Mouse (Mus musculus) heart, adult 2 months (tissue): ENCODE measurements around the gene Apba2. TPM values are rescaled to one million over a fixed set of nuclear protein-coding genes. Genes with fewer than 3 reads are reported as not detected.

Experiments used
- DNase-seq, 2 experiments: peaks; one replicate each; pipeline ENCODE4 v3.0.0; 2021
- H3K27ac ChIP-seq: fragments of 200-600 bp; 2 replicates; pipeline ENCODE4 v1.8.1; 2022
- H3K27me3 ChIP-seq: fragments of 200-500 bp; 2 replicates; pipeline ENCODE4 v1.6.1; 2012; ENCODE audit warnings: mild to moderate bottlenecking, low read length, inconsistent platforms, mixed read lengths; ENCODE audit not compliant: control insufficient read depth, insufficient read depth
- H3K36me3 ChIP-seq: fragments of 200-500 bp; 2 replicates; pipeline ENCODE4 v1.6.1; 2012; ENCODE audit warnings: low read length, inconsistent platforms; ENCODE audit not compliant: control insufficient read depth, insufficient read depth
- H3K4me1 ChIP-seq: fragments of 200-500 bp; 2 replicates; pipeline ENCODE4 v1.6.1; 2011; ENCODE audit warnings: low read length; ENCODE audit not compliant: control insufficient read depth, insufficient read depth
- H3K4me3 ChIP-seq: fragments of 200-600 bp; 2 replicates; pipeline ENCODE4 v1.8.1; 2022
- H3K79me2 ChIP-seq: fragments of 200-500 bp; replicated peaks from 2 replicates; pipeline ENCODE4 v1.6.1; 2012; ENCODE audit warnings: mild to moderate bottlenecking, inconsistent platforms, low read length, moderate library complexity, mixed read lengths; ENCODE audit not compliant: control insufficient read depth, insufficient read depth
- H3K9ac ChIP-seq: fragments of 200-500 bp; 2 replicates; pipeline ENCODE4 v1.6.1; 2012; ENCODE audit warnings: low read depth, mild to moderate bottlenecking, control low read depth, inconsistent platforms, low read length, mixed read lengths
- CTCF ChIP-seq: fragments of 200-600 bp; IDR thresholded peaks from 2 replicates; pipeline ENCODE4 v1.8.1; 2022; ENCODE audit warnings: antibody characterized with exemption, mild to moderate bottlenecking, moderate library complexity
- EP300 ChIP-seq: fragments of 200-500 bp; IDR thresholded peaks from 2 replicates; pipeline ENCODE4 v1.6.1; 2011; ENCODE audit warnings: low read depth, low read length, control low read depth; ENCODE audit not compliant: insufficient read depth
- POLR2A ChIP-seq: fragments of 200-500 bp; IDR thresholded peaks from 2 replicates; pipeline ENCODE4 v1.6.1; 2011; ENCODE audit warnings: mild to moderate bottlenecking, low read depth, low read length, control low read depth; ENCODE audit not compliant: insufficient read depth
- WGBS: fragments of 180-500 bp; shearing (Covaris S2); methylation state at CpG from one replicate; pipeline ENCODE4 v1.1.7; 2018; 5-methylcytosine and 5-hydroxymethylcytosine counted together
- intact Hi-C: fragments of 180-260 bp; cut with DNase I; formaldehyde crosslinking; loops from one replicate; pipeline ENCODE4 v1.15.1; 2025
- polyA plus RNA-seq: library from polyadenylated mRNA; depleted of rRNA; stranded (reverse); fragments of >200 nt; gene quantifications from 2 replicates; pipeline ENCODE4 v1.2.3, GENCODE M21; 2012
- total RNA-seq, 2 experiments: library from RNA; stranded (reverse); gene quantifications; 2 replicates each; pipeline ENCODE4 v1.2.3; 2021

The Apba2 gene
- total and polyA plus RNA-seq, 3 experiments: 0.68 to 1.2 (median 0.90) TPM

GRCm38 (mm10) chr7:64665716-64666298 lies 164.3 kb downstream of the Apba2 start:
- 67% methylated on average over 5 of the region's 5 CpGs for WGBS
- H3K27me3 ChIP-seq: no peaks in the 10 kb centered on the region

GRCm38 (mm10) chr7:64667959-64668358 lies 166.5 kb downstream of the Apba2 start:
- no peaks in the 10 kb centered on the region for H3K79me2 ChIP-seq
- WGBS: 76% methylated on average over 4 of the region's 4 CpGs
- H3K27me3 ChIP-seq: no peaks in the 10 kb centered on the region
- no peaks in the 10 kb centered on the region for H3K4me1 ChIP-seq
- H3K36me3 ChIP-seq: no peaks in the 10 kb centered on the region
- TF ChIP-seq EP300 (no peak), POLR2A (no peak), CTCF (no peak)
- intact Hi-C loops: no loop called here
- no peak overlapping the region for H3K27ac ChIP-seq
- no peak overlapping the region for H3K9ac ChIP-seq
- no peak for DNase-seq
- H3K4me3 ChIP-seq: no peak overlapping the region

More at GRCm38 (mm10) chr7:64665716-64666298, 164.3 kb downstream of the Apba2 start:
- Histone ChIP-seq H3K4me1 (no peaks in the 10 kb centered on the region), H3K9ac (no peak overlapping the region), H3K36me3 (no peaks in the 10 kb centered on the region), H3K79me2 (no peaks in the 10 kb centered on the region), H3K27ac (no peak overlapping the region), H3K4me3 (no peak overlapping the region)
- no peak for TF ChIP-seq CTCF
- no peak for DNase-seq
- intact Hi-C loops: no loop called here

GRCm38 (mm10) chr7:64679771-64680479 lies 178.4 kb downstream of the Apba2 start:
- no peak for DNase-seq
- intact Hi-C loops: no loop called here

GRCm38 (mm10) chr7:64684893-64685292 lies 183.4 kb downstream of the Apba2 start:
- H3K79me2 ChIP-seq: no peaks in the 10 kb centered on the region
- intact Hi-C loops: no loop called here
- H3K9ac ChIP-seq: no peak overlapping the region
- H3K36me3 ChIP-seq: no peaks in the 10 kb centered on the region
- TF ChIP-seq POLR2A (no peak), EP300 (no peak), CTCF (no peak)
- no peaks in the 10 kb centered on the region for H3K27me3 ChIP-seq
- H3K4me1 ChIP-seq: no peaks in the 10 kb centered on the region
- no peak for DNase-seq
- no peak overlapping the region for H3K27ac ChIP-seq
- 63% methylated on average over 4 of the region's 4 CpGs for WGBS
- H3K4me3 ChIP-seq: no peak overlapping the region

More at GRCm38 (mm10) chr7:64679771-64680479, 178.4 kb downstream of the Apba2 start:
- Histone ChIP-seq H3K27me3 (no peaks in the 10 kb centered on the region), H3K79me2 (no peaks in the 10 kb centered on the region), H3K4me3 (no peak overlapping the region), H3K4me1 (no peaks in the 10 kb centered on the region), H3K36me3 (no peaks in the 10 kb centered on the region), H3K9ac (no peak overlapping the region), H3K27ac (no peak overlapping the region)
- WGBS: 80% methylated on average over 10 of the region's 10 CpGs
- TF ChIP-seq POLR2A (no peak), CTCF (no peak), EP300 (no peak)

- 79% methylated on average over 14 of the region's 14 CpGs for WGBS
- no peak overlapping the region for H3K9ac ChIP-seq
- H3K4me3 ChIP-seq: no peak overlapping the region
- no peak for DNase-seq
- no peaks in the 10 kb centered on the region for H3K4me1 ChIP-seq
- no peak overlapping the region for H3K27ac ChIP-seq
- H3K27me3 ChIP-seq: no peaks in the 10 kb centered on the region
- TF ChIP-seq CTCF (no peak), EP300 (no peak), POLR2A (no peak)
- H3K79me2 ChIP-seq: no peaks in the 10 kb centered on the region
- H3K36me3 ChIP-seq: no peaks in the 10 kb centered on the region
- intact Hi-C loops: no loop called here
Observed at GRCm38 (mm10) chr7:64688115-64688817, 186.8 kb downstream of the Apba2 start.

GRCm38 (mm10) chr7:64691831-64692230 lies 190.3 kb downstream of the Apba2 start:
- no peak overlapping the region for H3K4me3 ChIP-seq
- no peaks in the 10 kb centered on the region for H3K27me3 ChIP-seq
- DNase-seq: no peak
- H3K4me1 ChIP-seq: no peaks in the 10 kb centered on the region
- H3K36me3 ChIP-seq: no peaks in the 10 kb centered on the region
- no peak for TF ChIP-seq POLR2A
- TF ChIP-seq EP300: no peak
- no peak for TF ChIP-seq CTCF
- no peak overlapping the region for H3K9ac ChIP-seq
- WGBS: 80% methylated on average over 2 of the region's 2 CpGs
- H3K27ac ChIP-seq: no peak overlapping the region
- intact Hi-C loops: no loop called here
- no peaks in the 10 kb centered on the region for H3K79me2 ChIP-seq
